Mouse (Mus musculus) urinary bladder, adult 2 months (tissue): ENCODE measurements around the gene Tcam1. TPM values are rescaled to one million over a fixed set of nuclear protein-coding genes. Genes with fewer than 3 reads are reported as not detected.

ENCODE experiments used
- DNase-seq: peaks from one replicate; pipeline ENCODE4 v3.0.0; 2022; ENCODE audit warnings: low spot score
- polyA plus RNA-seq: library from polyadenylated mRNA; depleted of rRNA; stranded (reverse); fragments of >200 nt; gene quantifications from 2 replicates; pipeline ENCODE4 v1.2.3, GENCODE M21; 2012; rRNA removed

The Tcam1 gene
- polyA plus RNA-seq, 1 experiment = 0.11 TPM

GRCm38 (mm10) chr11:106318406-106319366 is 42.2 kb downstream of the Tcam1 start:
- DNase-seq = no peak

- DNase-seq = no peak
Observed at GRCm38 (mm10) chr11:106324858-106325257, 48.4 kb downstream of the Tcam1 start.

GRCm38 (mm10) chr11:106325566-106326206 is 49.2 kb downstream of the Tcam1 start:
- DNase-seq = no peak

- no peak for DNase-seq
Observed at GRCm38 (mm10) chr11:106326475-106326874, 50.0 kb downstream of the Tcam1 start.

GRCm38 (mm10) chr11:106328521-106328920 is 52.0 kb downstream of the Tcam1 start:
- no peak for DNase-seq

GRCm38 (mm10) chr11:106329128-106329527 is 52.7 kb downstream of the Tcam1 start:
- no peak for DNase-seq

- DNase-seq = no peak
Observed at GRCm38 (mm10) chr11:106329682-106330081, 53.2 kb downstream of the Tcam1 start.

GRCm38 (mm10) chr11:106332458-106332857 is 56.0 kb downstream of the Tcam1 start:
- DNase-seq = no peak

- no peak for DNase-seq
Observed at GRCm38 (mm10) chr11:106334066-106334465, 57.6 kb downstream of the Tcam1 start.

- no peak for DNase-seq
Observed at GRCm38 (mm10) chr11:106338029-106338428, 61.6 kb downstream of the Tcam1 start.

Other genes starting within 250 kb of the Tcam1 start
- 38.9 and 40.4 TPM in 2 replicates for gene Dcaf7, start 239.8 kb upstream of the Tcam1 start, polyA plus RNA-seq
- 11.3 and 13.1 TPM in 2 replicates for gene Taco1, start 210.6 kb upstream of the Tcam1 start, polyA plus RNA-seq
- 38.1 and 39.1 TPM in 2 replicates for gene Map3k3, start 192.1 kb upstream of the Tcam1 start, polyA plus RNA-seq
- gene Gm10840, start 115.8 kb upstream of the Tcam1 start, polyA plus RNA-seq = not detected in 2 replicates
- 14.8 and 16.5 TPM in 2 replicates for gene Limd2, start 115.8 kb upstream of the Tcam1 start, polyA plus RNA-seq
- gene Strada, start 74.5 kb upstream of the Tcam1 start, polyA plus RNA-seq = 27.1 and 29.6 TPM in 2 replicates
- gene Ccdc47, start 60.3 kb upstream of the Tcam1 start, polyA plus RNA-seq = 61.2 and 68.6 TPM in 2 replicates
- 29.2 and 34.3 TPM in 2 replicates for gene Ddx42, start 59.7 kb upstream of the Tcam1 start, polyA plus RNA-seq
- gene Ftsj3, start 20.6 kb upstream of the Tcam1 start, polyA plus RNA-seq = 26.7 and 27.0 TPM in 2 replicates
- gene Psmc5, start 20.5 kb upstream of the Tcam1 start, polyA plus RNA-seq = 152 and 156 TPM in 2 replicates
- 105 and 110 TPM in 2 replicates for gene Smarcd2, start 3.7 kb upstream of the Tcam1 start, polyA plus RNA-seq
- not detected in 2 replicates for gene Gh, start 25.2 kb downstream of the Tcam1 start, polyA plus RNA-seq
- 1.3 and 1.7 TPM in 2 replicates for gene Cd79b, start 38.1 kb downstream of the Tcam1 start, polyA plus RNA-seq
- gene Scn4a, start 76.6 kb downstream of the Tcam1 start, polyA plus RNA-seq = 0.10 and 0.19 TPM in 2 replicates
- gene Prr29, start 88.8 kb downstream of the Tcam1 start, polyA plus RNA-seq = 0.27 and 0.33 TPM in 2 replicates
- gene Icam2, start 111.4 kb downstream of the Tcam1 start, polyA plus RNA-seq = 13.2 and 16.3 TPM in 2 replicates
- 11.6 and 12.0 TPM in 2 replicates for gene Ern1, start 211.2 kb downstream of the Tcam1 start, polyA plus RNA-seq